Mouse (Mus musculus) c-Kit-positive CD71-positive TER-119-negative erythroid progenitor cells, embryonic 14.5 days (primary cell): ENCODE results near the gene Gm20449.
"Not testable (repeated sequence)": the region's sequence is repeated elsewhere in the genome, so short reads cannot be mapped to it uniquely, and the experiment has no call there.

Source experiments
- DNase-seq: peaks from one replicate; pipeline ENCODE4 v3.0.0-alpha.2; 2013; ENCODE audit warnings: low read depth

Gm20449 gene

GRCm38 (mm10) chr7:41499389-41500049 lies at the start of gene Gm20449, which contains the start of gene AW146154:
Gm20449 (minus strand) TSS chr7:41499417.
AW146154 (minus strand) TSS chr7:41499890.
- peak; percentile 82 for DNase-seq

DNA sequence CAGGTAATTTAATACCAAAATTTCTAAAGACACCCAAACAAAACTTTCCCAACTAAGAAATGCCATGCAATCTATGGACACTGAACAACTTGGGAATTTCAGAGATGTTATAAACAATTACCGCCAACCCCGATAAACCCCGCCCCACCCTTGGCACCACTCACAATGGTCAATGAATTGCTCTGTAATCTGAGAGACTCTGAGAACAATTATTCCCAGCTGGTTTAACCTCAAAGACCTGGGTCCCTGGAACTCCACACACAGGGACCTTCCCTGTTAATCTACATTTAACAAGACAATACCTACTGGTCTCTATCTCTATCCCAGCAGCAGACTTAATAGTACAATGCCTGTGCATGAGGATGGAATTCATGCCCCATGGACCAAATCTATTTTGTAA lies 13.5 kb upstream of the Gm20449 start:
- DNase-seq, result no peak

DNA sequence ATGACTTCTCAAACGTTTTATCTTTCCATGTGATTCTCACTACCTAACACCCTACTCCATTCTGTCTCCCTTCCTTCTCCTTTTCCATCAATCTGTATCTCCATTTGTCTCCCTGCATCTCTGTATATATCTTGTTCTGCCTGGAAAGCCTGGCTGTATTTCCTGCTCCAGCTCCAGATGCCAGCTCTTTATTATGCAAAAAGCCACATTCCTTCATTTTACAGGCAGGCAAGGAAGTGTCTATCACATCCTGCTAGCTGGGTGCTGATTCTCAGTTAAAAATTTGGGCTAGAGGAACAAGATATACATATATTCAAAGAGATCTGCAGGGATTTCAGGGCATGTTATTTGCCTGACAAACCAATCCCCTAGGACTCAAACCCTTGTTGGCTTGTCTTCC lies 13.0 kb upstream of the Gm20449 start:
- DNase-seq, result no peak

- DNase-seq, result no peak
These were observed 3.2 kb upstream of the Gm20449 start for GRCm38 (mm10) chr7:41502402-41502801.

GRCm38 (mm10) chr7:41500151-41500934 lies 1.1 kb upstream of the Gm20449 start:
- peak; percentile 63 for DNase-seq

DNA sequence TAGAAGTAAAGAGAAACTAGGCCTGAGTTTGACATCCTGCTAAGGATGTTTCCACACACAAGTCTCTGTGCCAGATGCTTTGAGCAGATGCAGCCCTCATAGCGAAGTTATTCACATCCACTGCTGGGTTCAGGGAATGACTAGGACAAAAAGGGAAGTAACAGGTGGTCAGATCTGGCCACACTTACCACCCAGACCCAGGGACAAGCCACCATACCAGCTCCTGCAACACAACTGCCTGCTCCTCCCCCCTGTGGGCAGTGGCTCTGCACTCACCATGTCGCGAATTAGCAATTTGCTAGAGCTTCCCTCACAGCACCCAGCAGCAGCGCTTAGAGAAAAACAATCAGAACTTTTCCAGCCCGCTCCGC lies 214 bp downstream of the Gm20449 start:
- not testable (repeated sequence) for DNase-seq

GRCm38 (mm10) chr7:41498464-41498863 lies 753 bp downstream of the Gm20449 start:
- DNase-seq, result not testable (repeated sequence)

- no peak for DNase-seq
These were observed 1.3 kb downstream of the Gm20449 start for GRCm38 (mm10) chr7:41497871-41498270.

DNA sequence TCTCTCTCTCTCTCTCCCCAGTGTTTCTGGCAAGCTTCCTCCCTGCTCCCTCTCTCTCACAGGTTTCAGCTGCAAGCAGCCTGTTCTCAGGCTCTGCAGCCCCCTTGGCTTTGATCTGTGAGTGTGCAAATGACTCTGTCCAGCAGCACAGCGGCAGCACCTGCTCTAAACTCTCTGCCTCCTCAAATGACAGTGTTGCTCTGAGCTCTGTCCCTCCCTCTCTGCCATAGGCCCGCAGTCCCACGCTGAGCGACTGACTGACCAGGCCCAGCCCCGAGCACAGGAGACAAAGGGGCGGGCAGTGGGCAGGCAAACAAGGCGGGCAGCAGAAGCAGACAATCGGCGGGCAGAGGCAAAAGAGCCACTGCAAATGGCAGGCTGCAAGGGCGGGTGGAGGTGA lies 47.4 kb downstream of the Gm20449 start:
- no peak for DNase-seq

DNA sequence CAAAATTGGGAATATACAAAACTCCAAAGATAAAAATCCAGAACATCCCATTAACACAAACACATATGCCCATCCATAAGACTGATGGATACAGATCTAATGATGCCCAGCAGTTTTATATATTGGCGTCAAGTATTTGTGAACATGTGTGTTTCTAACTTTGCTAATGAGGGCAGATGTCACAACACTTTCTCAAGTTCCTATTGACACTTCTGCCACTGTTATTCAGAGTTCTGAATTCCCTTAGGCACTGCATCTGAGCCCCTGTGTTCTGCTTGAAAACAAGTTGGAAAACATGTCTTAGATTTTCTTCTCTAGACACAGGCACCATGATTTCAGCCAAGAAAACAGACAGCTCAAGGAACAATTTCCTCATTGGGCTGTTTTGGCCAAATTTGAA lies 50.6 kb downstream of the Gm20449 start, which contains the start of gene Vmn2r57:
Gene Vmn2r57 (minus strand): TSS at position 101 of the 400 bp plus-strand sequence.
- not testable (repeated sequence) for DNase-seq

GRCm38 (mm10) chr7:41394130-41394529 lies 105.1 kb downstream of the Gm20449 start:
- no peak for DNase-seq

- DNase-seq, result peak; percentile 89
These were observed 105.9 kb downstream of the Gm20449 start, which contains the start of gene AI987944 for GRCm38 (mm10) chr7:41393048-41393971. AI987944 (minus strand) TSS chr7:41393379.
